ENCODE assay signal across 28 mouse cellular contexts in genomic region chr8:6991516-6991915, GRCm38 (mm10).
"Had no signal": no experiment of that assay in that cellular context is flagged by ENCODE, and none has a peak within 500 bp of the region (broad histone marks: within the 10 kb centered on the region; RNA-seq: fewer than 3 reads in every experiment).

No protein-coding gene starts in this region.

- H3K9me3 ChIP-seq: heart, embryonic 13.5 days; heart, embryonic 15.5 days; hindbrain, embryonic 10.5 days; hindbrain, embryonic 12.5 days; intestine, embryonic 15.5 days; limb, embryonic 10.5 days; limb, embryonic 12.5 days; liver, embryonic 13.5 days had no signal

- DNase-seq: gastrocnemius, postnatal 14 days; gastrocnemius, postnatal 36 days; heart, adult 11 months; heart, adult 2 months; heart, postnatal 14 days; heart, postnatal 36 days; kidney, adult 18-20 months; kidney, adult 8-10 months; kidney, postnatal 10 days; kidney, postnatal 25 days; kidney, postnatal 4 days; liver; liver, embryonic 13.5 days had no signal

- H3K4me2 ChIP-seq: heart, embryonic 11.5 days; heart, embryonic 13.5 days; heart, embryonic 15.5 days; hindbrain, embryonic 12.5 days; hindbrain, embryonic 14.5 days; intestine, embryonic 15.5 days; limb, embryonic 12.5 days; liver, embryonic 11.5 days; liver, embryonic 13.5 days had no signal

- ATAC-seq: hindbrain, embryonic 16.5 days; inflammation-experienced regulatory T-cells, adult 6 months; intestine, embryonic 15.5 days; intestine, postnatal 0 days had no signal

- H3K27ac ChIP-seq: heart, adult 2 months; heart, embryonic 13.5 days; heart, embryonic 15.5 days; hindbrain, embryonic 10.5 days; hindbrain, embryonic 12.5 days; hindbrain, embryonic 14.5 days; intestine, embryonic 15.5 days; layer of hippocampus, adult 2 months; left cerebral cortex, adult 2 months; limb, embryonic 10.5 days; limb, embryonic 12.5 days; liver, embryonic 13.5 days had no signal

- H3K36me3 ChIP-seq: heart, embryonic 13.5 days; heart, embryonic 15.5 days; hindbrain, embryonic 10.5 days; hindbrain, embryonic 12.5 days; intestine, embryonic 15.5 days; limb, embryonic 10.5 days; limb, embryonic 12.5 days; liver, embryonic 13.5 days had no signal

- H3K27me3 ChIP-seq: heart, embryonic 13.5 days; heart, embryonic 15.5 days; hindbrain, embryonic 12.5 days; intestine, embryonic 15.5 days; limb, embryonic 12.5 days; liver, embryonic 13.5 days had no signal

- H3K4me1 ChIP-seq: heart, embryonic 13.5 days; heart, embryonic 15.5 days; hindbrain, embryonic 10.5 days; hindbrain, embryonic 12.5 days; intestine, embryonic 15.5 days; limb, embryonic 10.5 days; limb, embryonic 12.5 days; liver, embryonic 13.5 days had no signal

- H3K4me3 ChIP-seq: heart, adult 2 months; heart, embryonic 13.5 days; heart, embryonic 15.5 days; hindbrain, embryonic 10.5 days; hindbrain, embryonic 12.5 days; intestine, embryonic 15.5 days; layer of hippocampus, adult 2 months; left cerebral cortex, adult 2 months; limb, embryonic 10.5 days; limb, embryonic 12.5 days; liver, embryonic 13.5 days had no signal

- H3K9ac ChIP-seq: heart, embryonic 13.5 days; heart, embryonic 15.5 days; hindbrain, embryonic 12.5 days; hindbrain, embryonic 14.5 days; intestine, embryonic 15.5 days; limb, embryonic 12.5 days; liver, embryonic 13.5 days had no signal
